Mouse (Mus musculus) erythroblast, embryonic 14.5 days (primary cell): ENCODE measurements at regions not wholly inside any gene's neighbourhood (a gene's known extent, or its start where the extent isn't known, plus 50 kb on each side); places are given as distances from the start of the nearest gene placed in this dataset.

Experiments
- GATA1 ChIP-seq: IDR thresholded peaks from 2 replicates; pipeline ENCODE4 v1.6.1; 2012; ENCODE audit warnings: low read length, inconsistent platforms, mixed read lengths
- TAL1 ChIP-seq: IDR thresholded peaks from 3 replicates; pipeline ENCODE4 v1.6.1; 2012; ENCODE audit warnings: low read length, inconsistent platforms, mixed read lengths

- TF ChIP-seq TAL1 (no peak), GATA1 (no peak)
These were observed 178.0 kb upstream of the Marcks start for GRCm38 (mm10) chr10:37316701-37317100.
